Mouse (Mus musculus): ENCODE measurements around the gene Scamp2.

DNA sequence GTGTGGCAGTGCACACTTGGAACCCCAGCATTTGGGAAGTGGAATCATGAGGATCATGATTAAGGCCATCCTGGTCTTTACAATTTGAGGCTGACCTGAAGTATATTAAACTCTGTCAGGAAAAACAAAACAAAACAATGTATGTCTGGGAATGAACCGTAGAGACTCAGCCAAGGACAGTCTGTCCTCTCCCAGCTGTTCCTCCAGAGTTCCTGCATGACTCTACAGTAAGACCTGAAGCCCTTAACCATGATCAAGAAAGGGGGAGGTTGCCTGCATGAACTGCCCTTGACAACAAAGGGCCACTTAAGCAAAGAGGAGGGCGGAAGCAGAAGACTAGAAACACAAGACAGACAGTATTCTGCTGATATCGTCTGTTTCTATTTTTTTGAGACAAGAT, 14.8 kb downstream of the Scamp2 start:
- TF ChIP-seq CTCF (IDR thresholded peaks at IDR 0.05) (no peak), POLR2A (IDR thresholded peaks at IDR 0.05; ENCODE audit: insufficient read depth, low read depth, low read length) (no peak)

Data from heart, adult 2 months (tissue).